ENCODE assay signal across 22 mouse cellular contexts in genomic region chr13:8511069-8511817, GRCm38 (mm10).
A peak's percentile ranks its signal among the peaks of the same experiment; 100 is the strongest.
DNase-seq lines count a peak whose midpoint lies in the region; ATAC-seq and TF ChIP-seq lines count a peak whose summit lies in the region.
"Had no signal": no experiment of that assay in that cellular context is flagged by ENCODE, and none has a peak within 500 bp of the region (broad histone marks: within the 10 kb centered on the region; RNA-seq: fewer than 3 reads in every experiment).

No protein-coding gene starts in this region.

- no peaks in the 10 kb centered on the region for H3K9me3 ChIP-seq in forebrain, embryonic 13.5 days (replicated peaks)
- no peaks in the 10 kb centered on the region for H3K9me3 ChIP-seq in forebrain, embryonic 12.5 days
- no peaks in the 10 kb centered on the region for H3K9me3 ChIP-seq in hindbrain, embryonic 13.5 days
- no peaks in the 10 kb centered on the region for H3K9me3 ChIP-seq in hindbrain, postnatal 0 days (ENCODE audit: low read length)
- no peaks in the 10 kb centered on the region for H3K9me3 ChIP-seq in midbrain, postnatal 0 days (ENCODE audit: low read length)
- H3K9me3 ChIP-seq: embryonic facial prominence, embryonic 10.5 days; G1E; heart, embryonic 15.5 days had no signal

- H3K9ac ChIP-seq in forebrain, embryonic 13.5 days: no peak overlapping the region
- no peak overlapping the region for H3K9ac ChIP-seq in forebrain, embryonic 12.5 days
- no peak overlapping the region for H3K9ac ChIP-seq in hindbrain, embryonic 13.5 days
- H3K9ac ChIP-seq in hindbrain, postnatal 0 days (replicated peaks; ENCODE audit: low read length): no peak overlapping the region
- H3K9ac ChIP-seq in midbrain, postnatal 0 days (replicated peaks; ENCODE audit: low read length, poor library complexity, severe bottlenecking): no peak overlapping the region
- H3K9ac ChIP-seq: heart, embryonic 15.5 days had no signal

- no peaks in the 10 kb centered on the region for H3K27me3 ChIP-seq in forebrain, embryonic 13.5 days
- H3K27me3 ChIP-seq in forebrain, embryonic 12.5 days: no peaks in the 10 kb centered on the region
- H3K27me3 ChIP-seq in hindbrain, embryonic 13.5 days: no peaks in the 10 kb centered on the region
- H3K27me3 ChIP-seq in hindbrain, postnatal 0 days (ENCODE audit: insufficient read depth, low read length): no peaks in the 10 kb centered on the region
- no peaks in the 10 kb centered on the region for H3K27me3 ChIP-seq in midbrain, postnatal 0 days (ENCODE audit: insufficient read depth, low read length)
- H3K27me3 ChIP-seq in cerebellum, adult 2 months (ENCODE audit: control insufficient read depth, insufficient read depth, low read length): no peaks in the 10 kb centered on the region
- H3K27me3 ChIP-seq: heart, embryonic 15.5 days had no signal

- TF ChIP-seq POLR2A in cerebellum, adult 2 months (IDR thresholded peaks at IDR 0.05; ENCODE audit: borderline replicate concordance, insufficient read depth, low read length): no peak

- no peaks in the 10 kb centered on the region for H3K36me3 ChIP-seq in forebrain, embryonic 13.5 days (ENCODE audit: poor library complexity, severe bottlenecking)
- no peaks in the 10 kb centered on the region for H3K36me3 ChIP-seq in forebrain, embryonic 12.5 days (replicated peaks)
- H3K36me3 ChIP-seq in hindbrain, embryonic 13.5 days: no peaks in the 10 kb centered on the region
- no peaks in the 10 kb centered on the region for H3K36me3 ChIP-seq in hindbrain, postnatal 0 days (ENCODE audit: insufficient read depth, low read length)
- H3K36me3 ChIP-seq in midbrain, postnatal 0 days (ENCODE audit: insufficient read depth, low read length): no peaks in the 10 kb centered on the region
- H3K36me3 ChIP-seq: embryonic facial prominence, embryonic 10.5 days; G1E; heart, embryonic 15.5 days had no signal

- H3K4me1 ChIP-seq in forebrain, embryonic 13.5 days: no peaks in the 10 kb centered on the region
- no peaks in the 10 kb centered on the region for H3K4me1 ChIP-seq in forebrain, embryonic 12.5 days
- H3K4me1 ChIP-seq in hindbrain, embryonic 13.5 days (replicated peaks): peaks cover 6% of the 10 kb centered on the region; the same call in 1 of the 2 replicates
- H3K4me1 ChIP-seq in hindbrain, postnatal 0 days (ENCODE audit: insufficient read depth, low read length): no peaks in the 10 kb centered on the region
- no peaks in the 10 kb centered on the region for H3K4me1 ChIP-seq in midbrain, postnatal 0 days (ENCODE audit: insufficient read depth, low read length)
- H3K4me1 ChIP-seq in cerebellum, adult 2 months (ENCODE audit: control insufficient read depth, insufficient read depth, low read length): no peaks in the 10 kb centered on the region
- H3K4me1 ChIP-seq: embryonic facial prominence, embryonic 10.5 days; heart, embryonic 15.5 days had no signal

- H3K4me3 ChIP-seq in forebrain, embryonic 13.5 days: no peak overlapping the region
- H3K4me3 ChIP-seq in forebrain, embryonic 12.5 days (replicated peaks): no peak overlapping the region
- H3K4me3 ChIP-seq in hindbrain, embryonic 13.5 days: no peak overlapping the region
- H3K4me3 ChIP-seq in hindbrain, postnatal 0 days (ENCODE audit: low read length): no peak overlapping the region
- H3K4me3 ChIP-seq in midbrain, postnatal 0 days (ENCODE audit: low read depth, low read length): no peak overlapping the region
- no peak overlapping the region for H3K4me3 ChIP-seq in cerebellum, adult 2 months (replicated peaks; ENCODE audit: insufficient read depth, low read depth, low read length)
- H3K4me3 ChIP-seq: embryonic facial prominence, embryonic 10.5 days; heart, adult 2 months; heart, embryonic 15.5 days had no signal

- TF ChIP-seq CTCF in hindbrain, postnatal 0 days (IDR thresholded peaks at IDR 0.05; ENCODE audit: low read depth): no peak
- no peak for TF ChIP-seq CTCF in midbrain, postnatal 0 days (IDR thresholded peaks at IDR 0.05)
- no peak for TF ChIP-seq CTCF in cerebellum, adult 2 months (IDR thresholded peaks at IDR 0.05; ENCODE audit: borderline replicate concordance, insufficient read depth, low read depth, low read length)

- peak; percentile 53; the same call in 1 of the 2 replicates for ATAC-seq in forebrain, embryonic 13.5 days
- no peak for ATAC-seq in forebrain, embryonic 12.5 days (ENCODE audit: low FRiP score)
- ATAC-seq in hindbrain, embryonic 13.5 days (ENCODE audit: low FRiP score): no peak
- no peak for ATAC-seq in hindbrain, postnatal 0 days
- 0 out of 2 replicates have a peak, but pooled peaks have one; percentile 16 for ATAC-seq in midbrain, postnatal 0 days (ENCODE audit: low FRiP score)
- ATAC-seq: CD4-positive, CD25-positive, alpha-beta regulatory T cell, adult 4 months; hindbrain, embryonic 16.5 days had no signal

- 64% methylated on average over 7 of the region's 7 CpGs for WGBS in forebrain, embryonic 13.5 days
- 72% methylated on average over 7 of the region's 7 CpGs for WGBS in forebrain, embryonic 12.5 days
- 75% methylated on average over 7 of the region's 7 CpGs for WGBS in hindbrain, embryonic 13.5 days
- WGBS in hindbrain, postnatal 0 days: 74% methylated on average over 7 of the region's 7 CpGs
- 50% methylated on average over 7 of the region's 7 CpGs for WGBS in midbrain, postnatal 0 days
- 84% methylated on average over 7 of the region's 7 CpGs for WGBS in cerebellum, adult 2 months

- no peak for DNase-seq in hindbrain, postnatal 0 days (ENCODE audit: low spot score)
- DNase-seq in brain, adult 2 months (ENCODE audit: low read depth, low spot score): peak; percentile 24
- DNase-seq in midbrain, postnatal 0 days (ENCODE audit: low spot score): no peak
- DNase-seq in cerebellum, adult 2 months: no peak
- DNase-seq: adrenal gland, adult 8-10 months; adrenal gland, postnatal 36 days; B cell, adult 2 months; cerebellum, adult 18-20 months; cerebellum, postnatal 10 days; gastrocnemius, postnatal 14 days; heart, adult 2 months; heart, postnatal 14 days; kidney, adult 11 months had no signal

- no peak overlapping the region for H3K4me2 ChIP-seq in forebrain, embryonic 13.5 days
- H3K4me2 ChIP-seq in forebrain, embryonic 12.5 days: no peak overlapping the region
- H3K4me2 ChIP-seq in hindbrain, embryonic 13.5 days: no peak overlapping the region
- H3K4me2 ChIP-seq in hindbrain, postnatal 0 days (ENCODE audit: low read depth, low read length): no peak overlapping the region
- H3K4me2 ChIP-seq in midbrain, postnatal 0 days (ENCODE audit: low read depth, low read length, poor library complexity, severe bottlenecking): no peak overlapping the region
- H3K4me2 ChIP-seq: heart, embryonic 11.5 days; heart, embryonic 15.5 days had no signal

- H3K27ac ChIP-seq in forebrain, embryonic 13.5 days: no peak overlapping the region
- H3K27ac ChIP-seq in forebrain, embryonic 12.5 days: no peak overlapping the region
- peak overlapping the region; percentile 40; the same call in 1 of the 2 replicates for H3K27ac ChIP-seq in hindbrain, embryonic 13.5 days
- no peak overlapping the region for H3K27ac ChIP-seq in hindbrain, postnatal 0 days
- H3K27ac ChIP-seq in midbrain, postnatal 0 days (ENCODE audit: low read depth, low read length): no peak overlapping the region
- no peak overlapping the region for H3K27ac ChIP-seq in cerebellum, adult 2 months (ENCODE audit: insufficient read depth, low read length)
- H3K27ac ChIP-seq: embryonic facial prominence, embryonic 10.5 days; heart, adult 2 months; heart, embryonic 15.5 days had no signal

Comparison
In these comparisons a context has a peak if more than half of its experiments do, and no peak if none do; other contexts are left out.
1. ATAC-seq: peak in forebrain, embryonic 13.5 days (single experiment) and midbrain, postnatal 0 days (single experiment); none in forebrain, embryonic 12.5 days (single experiment), hindbrain, embryonic 13.5 days (single experiment) and hindbrain, postnatal 0 days (single experiment).